Mouse (Mus musculus): ENCODE data around the gene Pum2. TPM values are rescaled to one million over a fixed set of nuclear protein-coding genes. Genes with fewer than 3 reads are reported as not detected.

Gene Pum2
- polyA plus RNA-seq, 1 experiment from 2014 or later = 51.1 TPM

DNA sequence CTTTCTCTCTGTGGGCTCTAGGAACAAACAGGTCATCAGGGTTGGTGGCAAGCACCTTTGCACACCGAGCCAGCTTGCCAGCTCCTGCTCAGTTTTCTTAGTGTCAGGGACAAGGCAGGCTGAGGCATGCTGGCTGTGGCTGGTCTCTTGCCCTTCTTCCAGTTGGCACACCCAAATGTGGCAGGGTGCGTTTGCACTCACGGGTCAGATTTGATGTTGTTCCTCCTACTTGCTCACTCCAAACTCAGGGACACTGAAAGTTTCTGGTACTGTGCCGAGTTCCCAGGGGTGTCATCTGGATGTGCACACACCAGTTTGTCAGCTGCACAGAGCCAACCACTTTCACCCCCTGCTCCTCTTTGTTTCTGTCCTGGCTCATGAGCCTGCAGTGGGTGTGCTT, 17.3 kb upstream of the Pum2 start:
- H3K27me3 ChIP-seq (replicated peaks) = no peaks in the 10 kb centered on the region
- no peak for ATAC-seq (replicated peaks)
- WGBS = 87% methylated on average over 4 of the region's 4 CpGs

DNA sequence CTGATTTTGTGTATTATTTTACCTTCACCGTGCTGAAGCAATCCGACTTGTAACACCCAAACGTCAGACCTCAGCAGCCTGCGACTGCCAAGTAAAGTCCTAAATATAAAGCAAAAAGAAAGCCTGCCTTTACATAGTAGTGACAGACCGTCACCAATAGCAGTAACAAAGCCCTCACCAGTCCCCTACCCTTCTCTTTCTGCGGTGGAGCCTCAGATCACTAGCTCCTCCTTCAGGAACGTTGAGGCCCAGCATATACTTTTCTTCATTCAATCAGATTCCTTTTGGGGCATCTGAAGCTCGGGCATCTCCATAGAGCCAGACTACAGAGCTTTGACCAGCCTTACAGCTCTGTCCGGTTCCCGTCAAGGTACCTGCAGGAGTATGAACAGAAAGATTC, 16.8 kb upstream of the Pum2 start:
- Histone ChIP-seq H3K4me3 (no peak overlapping the region), H3K27me3 (replicated peaks) (no peaks in the 10 kb centered on the region), H3K27ac (no peak overlapping the region), H3K36me3 (replicated peaks) (no peaks in the 10 kb centered on the region), H3K9ac (no peak overlapping the region), H3K4me2 (no peak overlapping the region), H3K4me1 (no peaks in the 10 kb centered on the region), H3K9me3 (no peaks in the 10 kb centered on the region)
- no peak for ATAC-seq (replicated peaks)
- 71% methylated on average over 10 of the region's 10 CpGs for WGBS

More for the DNA sequence above, 17.3 kb upstream of the Pum2 start:
- Histone ChIP-seq H3K4me1 (no peaks in the 10 kb centered on the region), H3K27ac (no peak overlapping the region), H3K4me2 (no peak overlapping the region), H3K9me3 (no peaks in the 10 kb centered on the region), H3K4me3 (no peak overlapping the region), H3K36me3 (replicated peaks) (no peaks in the 10 kb centered on the region), H3K9ac (no peak overlapping the region)

DNA sequence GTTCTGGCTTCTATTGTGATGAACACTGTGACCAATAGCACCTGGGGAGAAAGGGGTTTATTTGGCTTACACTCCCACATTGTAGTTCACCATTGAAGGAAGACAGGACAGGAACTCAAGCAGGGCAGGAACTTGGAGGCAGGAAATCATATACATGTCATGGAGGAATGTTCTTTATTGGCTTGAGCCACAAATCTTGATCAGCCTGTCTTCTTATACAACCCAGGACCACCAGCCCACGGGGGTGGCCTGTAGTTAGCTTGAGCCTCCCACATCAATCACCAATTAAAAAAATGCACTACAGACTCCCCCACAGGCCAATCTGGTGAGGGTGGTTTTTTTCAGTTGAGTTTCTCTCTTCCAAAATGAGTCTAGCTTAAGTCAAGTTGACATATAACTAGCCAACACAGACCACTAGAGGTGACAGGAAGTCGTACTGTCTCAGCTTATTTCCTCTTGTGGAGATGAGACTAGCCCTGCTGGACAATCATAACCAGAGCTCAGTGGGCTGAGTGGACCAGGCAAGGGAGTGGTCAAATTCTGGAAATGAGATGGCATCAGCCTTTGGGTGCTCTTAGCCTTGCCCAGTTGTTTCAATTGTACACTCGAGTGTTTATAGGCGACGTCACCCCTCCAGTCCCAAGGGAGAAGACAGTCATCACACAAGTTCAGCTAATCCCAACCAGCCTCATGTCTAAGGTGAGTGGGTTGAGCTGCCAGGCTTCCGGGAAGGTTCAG, 16.1 kb upstream of the Pum2 start:
- H3K9ac ChIP-seq = no peak overlapping the region
- WGBS = 92% methylated on average over 6 of the region's 6 CpGs
- no peaks in the 10 kb centered on the region for H3K4me1 ChIP-seq
- H3K4me3 ChIP-seq = no peak overlapping the region
- no peaks in the 10 kb centered on the region for H3K9me3 ChIP-seq
- no peaks in the 10 kb centered on the region for H3K36me3 ChIP-seq (replicated peaks)
- no peak overlapping the region for H3K27ac ChIP-seq
- H3K27me3 ChIP-seq (replicated peaks) = no peaks in the 10 kb centered on the region
- ATAC-seq (replicated peaks) = no peak
- no peak overlapping the region for H3K4me2 ChIP-seq

DNA sequence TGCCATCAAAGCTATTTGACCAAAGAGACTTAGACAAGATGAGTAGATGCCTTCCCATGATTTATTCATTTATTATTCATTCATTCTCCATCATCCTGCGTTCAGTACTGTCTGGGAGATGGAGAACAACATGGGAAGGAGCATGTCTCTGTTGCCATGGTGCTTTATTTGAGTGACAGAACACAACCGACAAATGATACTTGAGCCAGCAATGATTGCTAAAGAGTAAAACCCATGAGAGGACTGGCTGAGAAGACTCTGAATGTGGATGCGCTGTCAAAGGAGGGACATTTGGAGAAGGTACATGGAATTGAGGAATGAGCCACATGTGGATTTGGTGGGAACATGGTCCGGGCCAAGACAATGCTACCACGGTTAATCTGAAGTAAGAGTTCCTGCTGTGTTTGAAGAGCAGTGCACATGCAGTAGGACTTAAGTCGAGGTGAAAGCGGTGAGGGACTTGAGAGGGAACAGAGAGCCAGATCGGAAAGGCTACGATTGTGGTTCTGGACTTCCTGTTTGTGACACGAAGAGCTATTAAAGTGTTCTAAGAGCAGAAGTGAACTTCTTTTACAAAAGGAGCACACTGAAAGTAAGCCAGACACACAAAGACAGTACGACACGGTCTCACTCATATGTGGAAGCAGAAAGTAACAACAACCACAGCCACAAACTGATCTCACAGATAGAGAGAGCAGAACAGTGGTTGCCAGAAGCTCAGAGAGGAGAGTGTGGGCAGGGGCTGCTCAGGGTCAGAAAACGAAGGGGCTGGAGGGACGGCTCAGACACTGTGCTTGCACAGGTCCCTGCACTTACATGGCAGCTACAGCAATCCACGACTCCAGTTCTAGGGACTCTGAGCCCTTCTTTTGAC, 14.3 kb upstream of the Pum2 start:
- Histone ChIP-seq H3K27ac (no peak overlapping the region), H3K9ac (no peak overlapping the region), H3K4me2 (no peak overlapping the region), H3K27me3 (replicated peaks) (no peaks in the 10 kb centered on the region), H3K4me3 (no peak overlapping the region), H3K4me1 (no peaks in the 10 kb centered on the region), H3K9me3 (no peaks in the 10 kb centered on the region), H3K36me3 (replicated peaks) (no peaks in the 10 kb centered on the region)
- WGBS = 83% methylated on average over 15 of the region's 15 CpGs
- no peak for ATAC-seq (replicated peaks)

DNA sequence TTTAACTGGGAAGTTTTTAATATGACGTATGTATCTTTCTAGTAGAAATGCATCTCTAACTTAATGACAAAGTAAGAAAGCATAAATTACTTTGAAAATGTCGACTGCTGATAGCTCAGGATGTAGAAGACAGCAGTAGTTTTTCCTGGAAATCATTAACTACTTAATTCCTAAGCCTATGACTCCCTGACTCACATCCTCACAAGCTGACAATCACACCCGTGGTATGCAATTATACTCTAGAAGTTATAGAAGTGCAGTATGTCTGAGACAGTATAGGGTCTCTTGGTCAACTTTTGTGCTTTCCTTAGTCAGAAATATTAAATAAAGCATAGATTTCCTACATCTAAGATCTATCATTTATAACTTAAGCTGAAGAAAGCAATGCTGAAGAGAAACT, 12.2 kb upstream of the Pum2 start:
- H3K4me2 ChIP-seq = no peak overlapping the region
- WGBS = 68% methylated on average over 3 of the region's 3 CpGs
- no peaks in the 10 kb centered on the region for H3K27me3 ChIP-seq (replicated peaks)
- H3K9me3 ChIP-seq = no peaks in the 10 kb centered on the region
- no peak overlapping the region for H3K4me3 ChIP-seq
- no peak for ATAC-seq (replicated peaks)
- H3K36me3 ChIP-seq (replicated peaks) = no peaks in the 10 kb centered on the region
- H3K9ac ChIP-seq = no peak overlapping the region
- no peaks in the 10 kb centered on the region for H3K4me1 ChIP-seq
- no peak overlapping the region for H3K27ac ChIP-seq

DNA sequence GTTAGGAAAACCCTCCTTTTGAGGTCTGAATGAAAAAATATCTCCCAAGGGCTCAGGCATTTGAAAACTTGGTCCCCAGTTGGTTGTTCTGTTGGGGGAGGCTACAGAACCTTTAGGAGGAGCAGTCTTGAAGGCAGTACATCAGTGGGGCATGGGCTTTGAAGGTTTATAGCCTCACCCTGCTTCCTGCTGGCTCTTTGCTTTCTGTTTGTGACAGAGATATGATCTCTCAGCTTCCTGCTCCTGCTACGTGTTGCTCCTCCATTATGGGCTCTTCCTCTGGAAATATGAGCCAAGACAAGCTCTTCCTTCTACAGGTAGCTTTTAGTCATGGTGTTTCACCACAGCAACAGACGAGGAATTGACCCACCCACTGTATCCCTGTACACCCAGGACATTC, 11.8 kb upstream of the Pum2 start:
- H3K4me3 ChIP-seq = no peak overlapping the region
- no peaks in the 10 kb centered on the region for H3K4me1 ChIP-seq
- no peaks in the 10 kb centered on the region for H3K27me3 ChIP-seq (replicated peaks)
- 52% methylated on average over 2 of the region's 2 CpGs for WGBS
- H3K4me2 ChIP-seq = no peak overlapping the region
- no peak overlapping the region for H3K9ac ChIP-seq
- ATAC-seq (replicated peaks) = no peak
- no peaks in the 10 kb centered on the region for H3K36me3 ChIP-seq (replicated peaks)
- no peaks in the 10 kb centered on the region for H3K9me3 ChIP-seq
- H3K27ac ChIP-seq = no peak overlapping the region

DNA sequence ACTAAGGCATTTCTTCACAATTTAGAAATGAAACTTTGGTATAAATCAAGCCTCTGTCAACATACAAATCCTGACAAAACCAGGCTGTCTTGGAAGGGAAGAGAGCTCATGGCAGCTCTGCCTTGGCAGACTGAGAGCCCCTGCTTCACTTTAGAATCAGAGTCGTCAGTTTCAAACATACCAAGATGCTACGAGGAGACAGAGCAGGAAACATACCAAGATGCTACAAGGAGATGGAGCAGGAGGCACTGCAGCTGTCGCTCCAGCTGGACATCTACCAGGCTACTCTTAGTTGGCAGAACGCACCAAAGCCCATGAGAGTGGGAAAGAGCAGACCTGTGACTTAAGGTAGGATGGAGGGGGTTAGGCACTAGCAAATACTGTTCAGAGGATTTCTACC, 11.2 kb upstream of the Pum2 start:
- no peaks in the 10 kb centered on the region for H3K36me3 ChIP-seq (replicated peaks)
- no peak for ATAC-seq (replicated peaks)
- no peaks in the 10 kb centered on the region for H3K4me1 ChIP-seq
- H3K27me3 ChIP-seq (replicated peaks) = no peaks in the 10 kb centered on the region
- H3K4me3 ChIP-seq = no peak overlapping the region
- H3K4me2 ChIP-seq = no peak overlapping the region
- H3K27ac ChIP-seq = no peak overlapping the region
- WGBS = 84% methylated on average over 4 of the region's 4 CpGs
- no peak overlapping the region for H3K9ac ChIP-seq
- no peaks in the 10 kb centered on the region for H3K9me3 ChIP-seq

DNA sequence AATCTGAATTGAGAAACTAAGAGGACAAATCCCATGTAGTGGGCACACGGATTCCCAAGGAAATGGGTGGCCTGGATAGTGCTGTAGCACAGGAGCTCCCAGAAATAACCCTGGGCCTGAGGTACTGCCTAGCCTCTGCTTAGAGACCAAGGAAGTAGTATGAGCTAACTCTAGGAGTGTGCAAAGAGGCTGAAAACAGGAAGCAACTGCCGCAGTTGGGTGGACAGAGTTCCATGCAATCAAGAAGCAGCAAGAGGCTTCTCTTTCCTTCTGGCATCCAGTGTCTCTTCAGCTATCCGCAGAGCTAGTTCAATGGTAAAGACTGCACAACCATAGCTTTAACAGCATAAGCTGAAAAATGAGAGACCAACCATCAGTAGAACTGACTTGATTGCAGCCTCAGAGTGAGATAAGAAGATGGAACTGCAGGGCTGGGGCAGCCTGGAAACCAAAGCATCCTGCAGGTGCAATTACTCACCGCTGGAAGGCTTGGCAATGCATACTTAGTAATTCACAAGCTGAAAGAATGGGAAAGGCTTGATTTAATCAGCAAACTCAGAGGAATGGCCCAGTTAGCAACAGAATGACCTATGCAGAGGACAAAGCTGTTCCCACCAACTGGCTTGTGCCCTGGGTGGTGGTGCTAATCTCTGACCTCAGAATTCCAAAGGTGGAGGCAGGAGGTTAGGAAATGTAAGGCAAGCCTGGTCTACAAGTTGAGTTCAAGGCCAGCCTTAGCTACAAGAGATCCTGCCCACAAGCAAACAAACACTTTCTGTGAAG, 6.3 kb upstream of the Pum2 start:
- 83% methylated on average over 4 of the region's 4 CpGs for WGBS
- H3K4me3 ChIP-seq = no peak overlapping the region

DNA sequence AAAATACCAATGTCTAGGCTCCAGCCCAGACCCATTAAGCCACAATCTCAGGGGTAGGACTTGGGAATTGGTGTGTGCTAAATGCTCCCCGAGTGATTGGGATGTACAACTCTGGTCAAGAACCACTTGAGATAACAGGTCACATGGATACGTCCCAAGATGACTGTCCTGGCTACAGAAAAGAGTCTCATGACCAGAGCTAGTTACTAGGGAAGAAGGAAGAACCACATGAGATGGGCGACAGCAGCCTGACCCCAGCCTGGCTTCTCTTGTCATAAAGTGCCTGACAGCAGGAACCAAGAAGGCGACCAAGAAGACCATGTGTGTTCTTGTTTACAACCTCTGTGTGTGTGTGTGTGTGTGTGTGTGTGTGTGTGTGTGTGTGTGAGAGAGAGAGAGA, 4.5 kb upstream of the Pum2 start:
- no peaks in the 10 kb centered on the region for H3K36me3 ChIP-seq (replicated peaks)
- H3K4me2 ChIP-seq = no peak overlapping the region
- peaks cover 6% of the 10 kb centered on the region for H3K4me1 ChIP-seq
- WGBS = 80% methylated on average over 4 of the region's 4 CpGs
- no peak overlapping the region for H3K4me3 ChIP-seq
- no peak for ATAC-seq (replicated peaks)
- no peaks in the 10 kb centered on the region for H3K27me3 ChIP-seq (replicated peaks)
- H3K9me3 ChIP-seq = no peaks in the 10 kb centered on the region
- no peak overlapping the region for H3K27ac ChIP-seq
- no peak overlapping the region for H3K9ac ChIP-seq

More for the DNA sequence above, 6.3 kb upstream of the Pum2 start:
- Histone ChIP-seq H3K27me3 (replicated peaks) (no peaks in the 10 kb centered on the region), H3K4me2 (no peak overlapping the region), H3K27ac (no peak overlapping the region), H3K36me3 (replicated peaks) (no peaks in the 10 kb centered on the region), H3K4me1 (no peaks in the 10 kb centered on the region), H3K9me3 (no peaks in the 10 kb centered on the region), H3K9ac (no peak overlapping the region)
- no peak for ATAC-seq (replicated peaks)

DNA sequence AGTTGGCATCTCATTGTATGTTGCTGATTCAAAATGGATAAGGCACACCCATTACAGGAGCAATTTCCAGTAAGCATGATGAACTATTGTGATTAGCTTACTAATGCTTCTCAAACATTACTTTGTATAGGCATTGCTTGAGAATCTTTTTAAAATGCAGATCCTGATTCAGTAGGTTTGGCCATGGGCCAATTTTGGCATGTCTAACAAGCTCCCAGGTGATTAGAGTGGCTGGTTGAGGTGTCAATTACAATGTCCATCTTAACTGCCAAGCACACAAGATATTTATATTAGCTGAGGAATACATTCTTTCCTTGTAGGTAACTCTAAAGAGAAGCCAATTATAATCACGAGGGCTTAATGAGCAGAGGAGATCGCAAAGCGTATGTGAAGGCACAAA, 4.1 kb upstream of the Pum2 start:
- H3K9ac ChIP-seq = no peak overlapping the region
- no peak for ATAC-seq (replicated peaks)
- 63% methylated on average over 3 of the region's 3 CpGs for WGBS

DNA sequence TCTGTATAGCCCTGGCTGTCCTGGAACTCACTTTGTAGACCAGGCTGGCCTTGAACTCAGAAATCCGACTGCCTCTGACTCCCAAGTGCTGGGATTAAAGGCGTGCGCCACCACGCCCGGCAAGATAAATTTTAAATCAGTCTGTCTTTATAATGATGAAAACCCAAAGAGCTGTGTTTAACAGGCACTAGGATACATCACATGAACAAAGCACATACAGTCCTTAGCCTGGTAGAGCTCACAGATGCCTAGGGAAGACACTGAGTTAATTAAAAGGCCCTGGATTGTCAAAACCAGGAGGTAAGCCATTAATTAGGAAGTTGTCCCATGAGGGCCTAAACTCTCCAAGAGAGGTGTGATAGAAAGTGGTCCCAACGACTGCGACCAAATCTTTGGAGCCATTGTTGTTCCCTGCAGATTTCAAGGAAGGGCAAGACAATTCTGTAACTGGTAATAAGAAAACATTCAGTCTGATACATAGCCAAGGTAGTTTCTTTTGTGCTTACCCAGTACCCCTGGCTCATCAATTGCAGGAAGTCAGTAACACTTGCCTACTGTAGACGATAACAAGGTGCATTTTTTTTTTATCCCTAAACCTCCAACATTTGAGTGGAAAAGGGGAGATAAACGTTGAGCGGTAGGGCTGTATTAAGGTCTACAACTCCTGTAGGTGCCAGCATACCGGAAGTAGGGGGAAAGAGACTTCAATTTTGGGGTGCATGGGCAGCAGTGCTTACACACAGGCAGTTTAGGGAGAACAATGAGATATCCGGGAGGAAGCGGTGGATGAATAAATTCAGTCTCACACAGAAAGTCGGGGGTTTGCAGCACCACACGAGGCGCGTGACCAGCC, 587 bp upstream of the Pum2 start:
- Histone ChIP-seq H3K27ac (peak overlapping the region; percentile 96), H3K4me3 (peak overlapping the region; percentile 74), H3K27me3 (replicated peaks) (no peaks in the 10 kb centered on the region), H3K9me3 (no peaks in the 10 kb centered on the region), H3K9ac (peak overlapping the region; percentile 73), H3K36me3 (replicated peaks) (no peaks in the 10 kb centered on the region), H3K4me2 (peak overlapping the region; percentile 61), H3K4me1 (peaks cover 26% of the 10 kb centered on the region)
- 35% methylated on average over 17 of the region's 17 CpGs for WGBS
- ATAC-seq (replicated peaks) = peak; percentile 1

More for the DNA sequence above, 4.1 kb upstream of the Pum2 start:
- Histone ChIP-seq H3K9me3 (no peaks in the 10 kb centered on the region), H3K27ac (no peak overlapping the region), H3K4me1 (peaks cover 6% of the 10 kb centered on the region), H3K36me3 (replicated peaks) (no peaks in the 10 kb centered on the region), H3K4me3 (no peak overlapping the region), H3K27me3 (replicated peaks) (no peaks in the 10 kb centered on the region), H3K4me2 (no peak overlapping the region)
